Mouse (Mus musculus): ENCODE measurements around the gene Krtap11-1. TPM values are rescaled to one million over a fixed set of nuclear protein-coding genes. Genes with fewer than 3 reads are reported as not detected.

Krtap11-1 gene
- total and polyA plus RNA-seq, 3 experiments, result not detected

DNA sequence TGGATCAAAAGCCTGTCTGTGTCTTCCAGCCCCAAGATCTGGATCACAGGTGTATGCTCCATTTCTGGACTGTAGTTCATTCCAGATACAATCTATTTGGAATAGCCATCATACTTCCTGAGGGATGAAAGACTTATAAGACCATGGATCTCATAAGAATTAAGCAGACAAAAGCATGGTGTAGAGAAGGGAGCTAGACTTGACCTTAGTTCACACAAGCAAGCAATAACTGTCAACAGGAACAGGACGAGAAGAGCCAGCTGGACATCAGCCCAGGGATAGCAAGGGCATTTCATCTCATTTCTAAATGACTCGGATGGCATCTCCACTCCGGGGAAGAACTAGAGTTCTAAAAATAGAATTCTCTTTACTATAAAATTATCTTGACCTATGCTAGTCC, 46.3 kb upstream of the Krtap11-1 start:
- no peak for TF ChIP-seq ZKSCAN1 (IDR thresholded peaks at IDR 0.05; ENCODE audit: low read depth, low read length)
- TF ChIP-seq RCOR1 (IDR thresholded peaks at IDR 0.05; ENCODE audit: low read depth, low read length), result no peak
- no peak for TF ChIP-seq RAD21 (IDR thresholded peaks at IDR 0.05; ENCODE audit: low read depth, low read length)
- TF ChIP-seq TBP (IDR thresholded peaks at IDR 0.05; ENCODE audit: low read depth, low read length), result no peak
- TF ChIP-seq GATA1 (IDR thresholded peaks at IDR 0.05; ENCODE audit: low read depth, low read length), result no peak
- TF ChIP-seq ETS1 (IDR thresholded peaks at IDR 0.05; ENCODE audit: low read depth, low read length), result no peak
- no peak for TF ChIP-seq POLR2AphosphoS5 (IDR thresholded peaks at IDR 0.05; ENCODE audit: borderline replicate concordance, low read depth, low read length)
- TF ChIP-seq E2F4 (IDR thresholded peaks at IDR 0.05; ENCODE audit: borderline replicate concordance, low read depth, low read length), result no peak
- TF ChIP-seq SIN3A (IDR thresholded peaks at IDR 0.05; ENCODE audit: low read length), result no peak
- TF ChIP-seq ELF1 (IDR thresholded peaks at IDR 0.05; ENCODE audit: low read depth, low read length), result no peak
- TF ChIP-seq GABPA (IDR thresholded peaks at IDR 0.05; ENCODE audit: low read depth, low read length), result no peak
- TF ChIP-seq TCF12 (IDR thresholded peaks at IDR 0.05; ENCODE audit: low read depth, low read length), result no peak
- no peak for TF ChIP-seq MEF2A (IDR thresholded peaks at IDR 0.05; ENCODE audit: extremely low read depth, insufficient replicate concordance, low read depth, low read length, poor library complexity, severe bottlenecking)
- TF ChIP-seq SMC3 (IDR thresholded peaks at IDR 0.05; ENCODE audit: low read depth, low read length), result no peak
- TF ChIP-seq MAX (IDR thresholded peaks at IDR 0.05; ENCODE audit: low read length), result no peak
- Histone ChIP-seq H3K36me3 (ENCODE audit: control insufficient read depth in 1 of 2, insufficient read depth in 2 of 2, low read length in 2 of 2) (no peaks in the 10 kb centered on the region), H3K27ac (ENCODE audit: control insufficient read depth, low read depth, low read length) (no peak overlapping the region), H3K79me2 (ENCODE audit: control insufficient read depth, insufficient read depth, low read length, poor library complexity) (no peaks in the 10 kb centered on the region), H3K4me1 (ENCODE audit: control insufficient read depth in 1 of 2, insufficient read depth in 2 of 2, low read length in 2 of 2) (no peaks in the 10 kb centered on the region), H3K9ac (ENCODE audit: control insufficient read depth, low read depth, low read length, poor library complexity, severe bottlenecking) (no peak overlapping the region), H3K4me3 (ENCODE audit: control insufficient read depth in 1 of 2, insufficient read depth in 1 of 2, low read depth in 2 of 2, low read length in 2 of 2) (no peak overlapping the region), H3K9me3 (replicated peaks; ENCODE audit: insufficient read depth, low read length) (no peaks in the 10 kb centered on the region), H3K27me3 (ENCODE audit: control insufficient read depth in 1 of 2, insufficient read depth in 2 of 2, low read length in 2 of 2) (no peaks in the 10 kb centered on the region)
- no peak for DNase-seq (ENCODE audit: low read depth, low spot score)

DNA sequence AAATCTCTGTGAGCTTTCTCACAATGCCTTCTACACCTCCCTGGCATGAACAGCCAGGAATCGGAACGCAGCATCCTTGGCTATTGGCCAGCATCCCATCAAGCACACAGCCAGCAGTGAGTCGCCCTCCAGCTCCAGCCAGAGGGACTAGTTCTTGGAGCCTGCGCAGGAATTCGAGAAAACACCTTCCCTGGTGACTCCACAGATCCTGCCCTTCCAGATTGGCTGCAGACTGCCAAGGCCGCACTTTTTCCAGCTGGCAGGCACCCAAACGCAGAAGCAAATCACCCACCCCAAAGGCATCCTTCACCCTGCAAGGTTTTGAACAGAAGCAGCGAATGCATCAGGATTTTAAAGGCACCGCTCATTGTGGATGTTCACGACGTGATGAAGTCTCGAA, 42.7 kb upstream of the Krtap11-1 start:
- no peak overlapping the region for H3K27ac ChIP-seq (ENCODE audit: control insufficient read depth, low read depth, low read length)
- H3K36me3 ChIP-seq (ENCODE audit: control insufficient read depth in 1 of 2, insufficient read depth in 2 of 2, low read length in 2 of 2), result no peaks in the 10 kb centered on the region
- TF ChIP-seq TAL1 (IDR thresholded peaks at IDR 0.05; ENCODE audit: low read length) (no peak), POLR2AphosphoS2 (IDR thresholded peaks at IDR 0.05; ENCODE audit: low read length) (no peak), USF1 (IDR thresholded peaks at IDR 0.05; ENCODE audit: low read depth, low read length) (no peak), NELFE (IDR thresholded peaks at IDR 0.05; ENCODE audit: low read depth, low read length) (no peak), CHD1 (IDR thresholded peaks at IDR 0.05; ENCODE audit: low read depth, low read length) (no peak), E2F4 (IDR thresholded peaks at IDR 0.05; ENCODE audit: borderline replicate concordance, low read depth, low read length) (no peak), MXI1 (IDR thresholded peaks at IDR 0.05; ENCODE audit: low read depth, low read length) (no peak), CTCF (IDR thresholded peaks at IDR 0.05 in 2 of 3, conservative IDR thresholded peaks at IDR 0.05 in 1 of 3; ENCODE audit: control insufficient read depth in 1 of 3, insufficient read depth in 1 of 3, low read depth in 2 of 3, low read length in 3 of 3, poor library complexity in 1 of 3, severe bottlenecking in 1 of 3) (no peak), ELF1 (IDR thresholded peaks at IDR 0.05; ENCODE audit: low read depth, low read length) (no peak), ZKSCAN1 (IDR thresholded peaks at IDR 0.05; ENCODE audit: low read depth, low read length) (no peak), ZC3H11A (IDR thresholded peaks at IDR 0.05; ENCODE audit: low read depth, low read length) (no peak), TCF12 (IDR thresholded peaks at IDR 0.05; ENCODE audit: low read depth, low read length) (no peak), RAD21 (IDR thresholded peaks at IDR 0.05; ENCODE audit: low read depth, low read length) (no peak), JUND (IDR thresholded peaks at IDR 0.05; ENCODE audit: low read depth, low read length) (no peak), NRF1 (IDR thresholded peaks at IDR 0.05; ENCODE audit: insufficient read depth, low read depth, low read length, poor library complexity, severe bottlenecking) (no peak), ETS1 (IDR thresholded peaks at IDR 0.05; ENCODE audit: low read depth, low read length) (no peak), MAFK (IDR thresholded peaks at IDR 0.05; ENCODE audit: borderline replicate concordance, low read depth, low read length) (no peak), POLR2A (IDR thresholded peaks at IDR 0.05; ENCODE audit: control insufficient read depth in 1 of 2, insufficient read depth in 1 of 2, low read depth in 1 of 2, low read length in 2 of 2, poor library complexity in 1 of 2) (no peak), POLR2AphosphoS5 (IDR thresholded peaks at IDR 0.05; ENCODE audit: borderline replicate concordance, low read depth, low read length) (no peak)
- H3K9me3 ChIP-seq (replicated peaks; ENCODE audit: insufficient read depth, low read length), result no peaks in the 10 kb centered on the region
- H3K4me3 ChIP-seq (ENCODE audit: control insufficient read depth in 1 of 2, insufficient read depth in 1 of 2, low read depth in 2 of 2, low read length in 2 of 2), result no peak overlapping the region
- no peak for DNase-seq (ENCODE audit: low read depth, low spot score)
- no peaks in the 10 kb centered on the region for H3K79me2 ChIP-seq (ENCODE audit: control insufficient read depth, insufficient read depth, low read length, poor library complexity)
- H3K4me1 ChIP-seq (ENCODE audit: control insufficient read depth in 1 of 2, insufficient read depth in 2 of 2, low read length in 2 of 2), result no peaks in the 10 kb centered on the region
- H3K9ac ChIP-seq (ENCODE audit: control insufficient read depth, low read depth, low read length, poor library complexity, severe bottlenecking), result no peak overlapping the region
- no peaks in the 10 kb centered on the region for H3K27me3 ChIP-seq (ENCODE audit: control insufficient read depth in 1 of 2, insufficient read depth in 2 of 2, low read length in 2 of 2)

All from MEL (cell line).